Mouse (Mus musculus) cerebellum, postnatal 10 days (tissue): ENCODE measurements at regions not wholly inside any gene's neighbourhood (a gene's known extent, or its start where the extent isn't known, plus 50 kb on each side); places are given as distances from the start of the nearest gene placed in this dataset.

Experiments used
- DNase-seq, 2 experiments: peaks; one replicate each; pipeline ENCODE4 v3.0.0; 2021; ENCODE audit warnings: mixed read lengths in 2 of 2

DNA sequence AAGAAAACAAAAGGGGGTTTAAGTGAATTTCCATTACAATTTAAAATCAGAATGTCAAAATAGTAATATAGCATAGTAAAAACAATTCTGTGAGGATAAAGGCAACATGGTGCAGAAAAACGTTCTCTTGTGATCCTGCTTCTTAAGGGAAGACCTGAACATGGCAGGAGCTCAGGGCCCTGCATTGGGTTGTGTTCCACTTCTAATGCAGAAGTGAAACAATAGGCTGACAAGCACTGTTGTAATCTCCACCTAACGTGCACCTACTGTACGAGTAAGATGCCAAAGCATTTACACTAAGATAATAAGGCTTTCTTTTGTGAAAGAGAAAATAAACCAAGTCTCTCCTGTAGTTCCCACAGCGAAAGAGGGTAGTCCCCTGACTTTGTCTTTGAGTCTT is 136.3 kb upstream of the Zc3h15 start:
- DNase-seq, result no peak

DNA sequence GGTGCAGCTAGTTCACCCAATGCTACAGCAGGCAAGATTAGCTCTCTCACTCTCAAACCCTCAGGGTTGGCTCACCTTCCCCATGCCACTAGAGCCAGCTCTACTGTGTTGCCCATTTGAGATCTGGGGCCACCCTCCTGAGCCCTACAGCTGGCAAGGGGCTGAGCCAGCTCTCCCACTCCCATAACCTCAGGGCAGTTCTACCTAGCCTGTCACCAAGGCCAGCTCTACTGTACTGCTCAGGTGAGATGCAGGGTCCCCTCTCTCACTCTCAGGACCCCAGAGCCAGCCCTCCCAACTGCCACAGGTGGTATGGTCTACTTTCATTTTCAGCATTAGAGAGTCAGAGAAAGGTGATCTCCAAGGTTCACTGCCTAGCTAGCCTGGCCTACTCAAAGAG is 94.8 kb upstream of the Zc3h15 start:
- DNase-seq, result no peak

DNA sequence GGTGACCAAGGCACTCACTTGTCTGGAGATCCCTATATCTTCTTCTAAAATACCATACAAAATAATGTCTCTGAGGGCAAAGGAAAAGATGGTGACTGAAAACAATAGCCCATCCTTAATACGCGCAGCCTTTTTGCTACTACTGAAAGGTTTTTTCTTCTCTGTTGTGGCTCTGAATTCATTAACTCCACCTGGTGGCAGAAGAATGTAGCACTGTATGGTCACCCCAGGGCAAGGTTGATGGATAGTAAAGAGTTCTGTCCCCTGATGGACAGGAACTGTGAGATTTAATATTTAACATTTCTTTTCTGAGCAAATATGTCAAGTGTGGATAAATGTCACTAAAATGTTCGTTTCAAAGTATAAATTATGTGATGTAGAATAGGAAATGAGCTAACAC is 91.9 kb upstream of the Zc3h15 start:
- DNase-seq, result peak; percentile 11 to 13
